ENCODE assay signal across 9 mouse cellular contexts in genomic region chr2:84635611-84636010, GRCm38 (mm10). TPM values are rescaled to one million over a fixed set of nuclear protein-coding genes. Genes with fewer than 3 reads are reported as not detected.
DNase-seq lines count a peak whose midpoint lies in the region; ATAC-seq and TF ChIP-seq lines count a peak whose summit lies in the region.
"Had no signal": no experiment of that assay in that cellular context is flagged by ENCODE, and none has a peak within 500 bp of the region (broad histone marks: within the 10 kb centered on the region; RNA-seq: fewer than 3 reads in every experiment).

No protein-coding gene starts in this region.

- WGBS in forebrain, embryonic 16.5 days: 0% methylated on average over 2 of the region's 2 CpGs
- WGBS in liver, embryonic 14.5 days (ENCODE audit: insufficient replicate concordance): 30% methylated on average over 2 of the region's 2 CpGs
- 3% methylated on average over 2 of the region's 2 CpGs for WGBS in neural tube, embryonic 12.5 days

- H3K27me3 ChIP-seq in forebrain, embryonic 16.5 days (replicated peaks; ENCODE audit: control insufficient read depth, insufficient read depth, low read length): no peaks in the 10 kb centered on the region
- H3K27me3 ChIP-seq in liver, embryonic 14.5 days (ENCODE audit: control insufficient read depth, insufficient read depth, low read length): no peaks in the 10 kb centered on the region
- no peaks in the 10 kb centered on the region for H3K27me3 ChIP-seq in neural tube, embryonic 12.5 days (replicated peaks)

- no peaks in the 10 kb centered on the region for H3K9me3 ChIP-seq in forebrain, embryonic 16.5 days (ENCODE audit: control insufficient read depth, low read length)
- no peaks in the 10 kb centered on the region for H3K9me3 ChIP-seq in liver, embryonic 14.5 days (ENCODE audit: control insufficient read depth, low read length)
- H3K9me3 ChIP-seq in neural tube, embryonic 12.5 days: no peaks in the 10 kb centered on the region

- no peak for TF ChIP-seq CTCF in liver, embryonic 14.5 days (IDR thresholded peaks at IDR 0.05; ENCODE audit: low read depth)

- peak overlapping the region; percentile 2; the same call in 1 of the 2 replicates for H3K4me2 ChIP-seq in forebrain, embryonic 16.5 days (ENCODE audit: low read length)
- peak overlapping the region; percentile 47 for H3K4me2 ChIP-seq in liver, embryonic 14.5 days (ENCODE audit: low read depth)
- peak overlapping the region; percentile 37 for H3K4me2 ChIP-seq in neural tube, embryonic 12.5 days (replicated peaks)

- peak; percentile 100 for DNase-seq in 3T3-L1 (ENCODE audit: low read depth, low spot score)
- peak; percentile 54 for DNase-seq in cerebellum, adult 11-12 months
- DNase-seq in heart, postnatal 10 days: peak; percentile 96 to 97
- peak; percentile 81 for DNase-seq in layer of hippocampus, adult 11-12 months (ENCODE audit: low spot score)
- DNase-seq in liver, embryonic 14.5 days (ENCODE audit: low read depth in 3 of 3, low spot score in 3 of 3): peak in 2 of 3 experiments; percentile 35 to 43
- DNase-seq in urinary bladder, postnatal 36 days (ENCODE audit: low spot score in 2 of 2): peak; percentile 68 to 85

- no peak for TF ChIP-seq EP300 in liver, embryonic 14.5 days (IDR thresholded peaks at IDR 0.05; ENCODE audit: low read depth)

- H3K9ac ChIP-seq in forebrain, embryonic 16.5 days (replicated peaks; ENCODE audit: low read depth, low read length): no peak overlapping the region
- H3K9ac ChIP-seq in liver, embryonic 14.5 days (replicated peaks): no peak overlapping the region
- peak overlapping the region; percentile 35; the same call in 1 of the 2 replicates for H3K9ac ChIP-seq in neural tube, embryonic 12.5 days

- ATAC-seq in forebrain, embryonic 16.5 days: peak; percentile 97
- ATAC-seq in liver, embryonic 14.5 days (ENCODE audit: insufficient read depth): peak; percentile 77
- ATAC-seq in neural tube, embryonic 12.5 days (ENCODE audit: low FRiP score, low read depth): peak; percentile 88

- H3K36me3 ChIP-seq in forebrain, embryonic 16.5 days (ENCODE audit: control insufficient read depth, insufficient read depth): no peaks in the 10 kb centered on the region
- no peaks in the 10 kb centered on the region for H3K36me3 ChIP-seq in liver, embryonic 14.5 days (replicated peaks; ENCODE audit: control insufficient read depth, insufficient read depth, low read depth)
- no peaks in the 10 kb centered on the region for H3K36me3 ChIP-seq in neural tube, embryonic 12.5 days

- H3K4me1 ChIP-seq in forebrain, embryonic 16.5 days (replicated peaks; ENCODE audit: control insufficient read depth, insufficient read depth, low read length): peaks cover 43% of the 10 kb centered on the region
- peaks cover 20 to 43% of the 10 kb centered on the region in 2 experiments for H3K4me1 ChIP-seq in liver, embryonic 14.5 days (replicated peaks; ENCODE audit: control insufficient read depth in 2 of 2, insufficient read depth in 2 of 2, low read length in 1 of 2)
- peaks cover 48% of the 10 kb centered on the region for H3K4me1 ChIP-seq in neural tube, embryonic 12.5 days

- H3K4me3 ChIP-seq in forebrain, embryonic 16.5 days (replicated peaks; ENCODE audit: low read length): no peak overlapping the region
- no peak overlapping the region for H3K4me3 ChIP-seq in liver, embryonic 14.5 days (ENCODE audit: insufficient read depth in 1 of 2, low read depth in 2 of 2, low read length in 2 of 2)
- H3K4me3 ChIP-seq in neural tube, embryonic 12.5 days: no peak overlapping the region

- peak overlapping the region; percentile 85 for H3K27ac ChIP-seq in forebrain, embryonic 16.5 days (ENCODE audit: low read length)
- no peak overlapping the region for H3K27ac ChIP-seq in liver, embryonic 14.5 days
- H3K27ac ChIP-seq in neural tube, embryonic 12.5 days: peak overlapping the region; percentile 61

- intact Hi-C loops in heart, postnatal 10 days (cut with DNase I): loop anchor here (1.0 kb wide), 2 partner anchors 14 to 30 kb away; no protein-coding TSS in a partner anchor

RNA-seq across cellular contexts. Expression of gene Ctnnd1, which starts 15.0 kb away (rescaled TPM):
- polyA plus RNA-seq in forebrain, embryonic 16.5 days (2015; fragmentation: Nextera tagmentation; extraction: Ambion mirVana): 41.7 and 45.6 TPM in 2 replicates
- total RNA-seq in heart, postnatal 10 days (2021): 100 to 1,000 TPM; 126 to 129 TPM
- polyA plus RNA-seq in liver, embryonic 14.5 days (2012; rRNA removed): 14.6 and 16.0 TPM in 2 replicates
- 8.5 and 9.8 TPM in 2 replicates for polyA plus RNA-seq in liver, embryonic 14.5 days (2014; fragmentation: Nextera tagmentation; extraction: Ambion mirVana)
- 44.3 and 50.4 TPM in 2 replicates for polyA plus RNA-seq in neural tube, embryonic 12.5 days (2016; fragmentation: Nextera tagmentation; extraction: Ambion mirVana)

RNA-seq across cellular contexts. Expression of gene Btbd18, which starts 23.3 kb away (rescaled TPM):
- 0.41 and 0.52 TPM in 2 replicates for polyA plus RNA-seq in forebrain, embryonic 16.5 days (2015; fragmentation: Nextera tagmentation; extraction: Ambion mirVana)
- not detected for total RNA-seq in heart, postnatal 10 days (2021)
- not detected in 2 replicates for polyA plus RNA-seq in liver, embryonic 14.5 days (2012; rRNA removed)
- polyA plus RNA-seq in liver, embryonic 14.5 days (2014; fragmentation: Nextera tagmentation; extraction: Ambion mirVana): 0.05 TPM in 1 of 2 replicates, not detected in the other
- 0.27 and 0.43 TPM in 2 replicates for polyA plus RNA-seq in neural tube, embryonic 12.5 days (2016; fragmentation: Nextera tagmentation; extraction: Ambion mirVana)
- total RNA-seq: neutrophil, adult 5-6 weeks had no signal

RNA-seq across cellular contexts. Expression of gene Selenoh, which starts 35.0 kb away (rescaled TPM):
- polyA plus RNA-seq in forebrain, embryonic 16.5 days (2015; fragmentation: Nextera tagmentation; extraction: Ambion mirVana): 213 and 225 TPM in 2 replicates
- total RNA-seq in heart, postnatal 10 days (2021): 10 to 100 TPM; 59.9 to 60.8 TPM
- polyA plus RNA-seq in liver, embryonic 14.5 days (2012; rRNA removed): 97.8 and 135 TPM in 2 replicates
- 115 TPM in 2 replicates for polyA plus RNA-seq in liver, embryonic 14.5 days (2014; fragmentation: Nextera tagmentation; extraction: Ambion mirVana)
- polyA plus RNA-seq in neural tube, embryonic 12.5 days (2016; fragmentation: Nextera tagmentation; extraction: Ambion mirVana): 306 and 312 TPM in 2 replicates

RNA-seq across cellular contexts. Expression of gene Gm28635, which starts 42.2 kb away (rescaled TPM):
- not detected in 2 replicates for polyA plus RNA-seq in forebrain, embryonic 16.5 days (2015; fragmentation: Nextera tagmentation; extraction: Ambion mirVana)
- 10 to 100 TPM in 1 of 2 experiments, 1 to 10 TPM in 1; 9.6 to 11.7 TPM for total RNA-seq in heart, postnatal 10 days (2021)
- 0.01 TPM in 1 of 2 replicates, not detected in the other for polyA plus RNA-seq in liver, embryonic 14.5 days (2012; rRNA removed)
- not detected in 2 replicates for polyA plus RNA-seq in liver, embryonic 14.5 days (2014; fragmentation: Nextera tagmentation; extraction: Ambion mirVana)
- not detected in 2 replicates for polyA plus RNA-seq in neural tube, embryonic 12.5 days (2016; fragmentation: Nextera tagmentation; extraction: Ambion mirVana)

RNA-seq across cellular contexts. Expression of gene Med19, which starts 42.6 kb away (rescaled TPM):
- 53.8 and 54.3 TPM in 2 replicates for polyA plus RNA-seq in forebrain, embryonic 16.5 days (2015; fragmentation: Nextera tagmentation; extraction: Ambion mirVana)
- 10 to 100 TPM; 15.1 to 17.8 TPM for total RNA-seq in heart, postnatal 10 days (2021)
- polyA plus RNA-seq in liver, embryonic 14.5 days (2012; rRNA removed): 9.6 and 12.3 TPM in 2 replicates
- 22.4 and 23.4 TPM in 2 replicates for polyA plus RNA-seq in liver, embryonic 14.5 days (2014; fragmentation: Nextera tagmentation; extraction: Ambion mirVana)
- polyA plus RNA-seq in neural tube, embryonic 12.5 days (2016; fragmentation: Nextera tagmentation; extraction: Ambion mirVana): 50.4 and 50.5 TPM in 2 replicates

Comparison
In these comparisons a context has a peak if more than half of its experiments do, and no peak if none do; other contexts are left out.
1. DNase-seq: peak in every context shown above with its lines; median percentile 100 in 3T3-L1; 96 in heart, postnatal 10 days; 81 in layer of hippocampus, adult 11-12 months; 76 in urinary bladder, postnatal 36 days; 54 in cerebellum, adult 11-12 months; 39 in liver, embryonic 14.5 days.